Mouse (Mus musculus): ENCODE results near the gene Ceacam2.
"Not testable (repeated sequence)": the region's sequence is repeated elsewhere in the genome, so short reads cannot be mapped to it uniquely, and the experiment has no call there.

The Ceacam2 gene

GRCm38 (mm10) chr7:25483133-25483735 is 56.4 kb downstream of the Ceacam2 start:
- no peak for DNase-seq

GRCm38 (mm10) chr7:25480791-25481190 is 58.9 kb downstream of the Ceacam2 start:
- DNase-seq = not testable (repeated sequence)

- peak; percentile 56 for DNase-seq
Observed at GRCm38 (mm10) chr7:25479440-25479839, 60.2 kb downstream of the Ceacam2 start.

GRCm38 (mm10) chr7:25477752-25478093 is 61.9 kb downstream of the Ceacam2 start:
- DNase-seq = not testable (repeated sequence)

- peak; percentile 74 for DNase-seq
Observed at GRCm38 (mm10) chr7:25477091-25477751, 62.4 kb downstream of the Ceacam2 start, which contains the start of gene Ceacam1. Gene Ceacam1 (minus strand): TSS chr7:25477603.

GRCm38 (mm10) chr7:25471821-25472220 is 67.8 kb downstream of the Ceacam2 start:
- not testable (repeated sequence) for DNase-seq
